Mouse (Mus musculus): ENCODE data around the gene D7Ertd443e. TPM values are rescaled to one million over a fixed set of nuclear protein-coding genes. Genes with fewer than 3 reads are reported as not detected.

D7Ertd443e gene
- polyA plus RNA-seq, 1 experiment: not detected

DNA sequence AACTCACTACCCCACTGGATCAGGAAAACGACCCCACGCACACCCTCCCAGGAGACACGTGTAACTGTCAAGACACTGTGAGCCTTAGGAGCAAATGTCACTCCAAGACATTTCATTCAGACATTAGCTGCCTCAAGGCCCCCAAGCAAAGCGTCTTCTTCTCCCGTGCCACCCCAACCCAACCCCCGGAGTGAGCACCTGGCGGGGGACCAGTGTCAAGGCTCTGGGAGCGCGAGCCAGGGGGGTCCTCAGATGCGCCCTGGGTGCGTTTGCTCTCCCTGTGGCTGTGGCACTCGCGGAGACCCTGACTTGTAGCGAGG lies 161.1 kb downstream of the D7Ertd443e start:
- H3K9ac ChIP-seq (ENCODE audit: low read depth, poor library complexity, severe bottlenecking): peak overlapping the region; percentile 37
- H3K9me3 ChIP-seq (replicated peaks; ENCODE audit: control insufficient read depth, insufficient read depth, low read length, poor library complexity, severe bottlenecking): no peaks in the 10 kb centered on the region
- peak overlapping the region; percentile 40 for H3K4me3 ChIP-seq (ENCODE audit: low read depth, low read length)
- H3K4me1 ChIP-seq (ENCODE audit: control insufficient read depth, insufficient read depth, low read length): no peaks in the 10 kb centered on the region
- H3K36me3 ChIP-seq (ENCODE audit: control insufficient read depth, insufficient read depth, low read length, poor library complexity, severe bottlenecking): no peaks in the 10 kb centered on the region
- no peak overlapping the region for H3K27ac ChIP-seq (ENCODE audit: insufficient read depth, low read length)
- peaks cover 17% of the 10 kb centered on the region for H3K27me3 ChIP-seq (ENCODE audit: control insufficient read depth, insufficient read depth, low read length, poor library complexity, severe bottlenecking)
- TF ChIP-seq POLR2A (IDR thresholded peaks at IDR 0.05; ENCODE audit: insufficient read depth, low read length) (no peak), CTCF (IDR thresholded peaks at IDR 0.05; ENCODE audit: low read depth, low read length) (no peak), EP300 (IDR thresholded peaks at IDR 0.05; ENCODE audit: insufficient read depth, low read depth, low read length) (no peak)

DNA sequence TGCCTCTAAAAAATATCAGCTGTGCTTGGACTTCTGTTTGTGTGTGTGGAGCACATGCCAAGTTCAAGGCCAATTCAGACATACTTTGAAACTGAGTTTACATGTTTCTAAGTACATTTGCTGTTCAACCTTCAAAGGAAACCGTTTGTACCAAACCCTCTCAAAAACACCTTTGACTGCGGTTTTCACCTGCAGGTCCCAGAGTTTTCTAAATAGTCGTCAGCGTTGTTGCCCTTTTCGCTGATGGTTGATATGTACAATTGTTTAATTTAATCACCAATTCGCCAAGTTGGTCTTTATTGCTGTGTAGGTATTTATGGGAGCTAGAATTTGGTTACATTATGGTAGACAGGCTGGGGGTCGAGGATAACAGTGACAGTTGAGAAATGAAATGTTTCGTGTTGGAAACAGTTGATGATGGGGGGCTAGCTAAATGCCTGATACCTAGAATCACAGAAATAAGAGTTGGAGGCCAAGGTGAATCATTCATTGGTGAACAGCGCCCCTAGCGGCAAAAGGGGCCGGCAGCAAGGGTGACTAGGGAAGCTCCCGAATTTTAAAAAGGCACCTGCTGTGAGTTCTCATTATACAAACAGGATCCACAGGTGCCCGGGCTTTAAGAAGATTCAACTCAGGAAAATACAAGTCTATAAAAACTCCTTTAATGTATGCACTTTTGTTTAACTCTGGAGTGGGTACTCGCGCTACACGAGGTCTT lies 161.9 kb downstream of the D7Ertd443e start:
- H3K9me3 ChIP-seq (replicated peaks; ENCODE audit: control insufficient read depth, insufficient read depth, low read length, poor library complexity, severe bottlenecking): no peaks in the 10 kb centered on the region
- TF ChIP-seq EP300 (IDR thresholded peaks at IDR 0.05; ENCODE audit: insufficient read depth, low read depth, low read length): no peak
- no peak for TF ChIP-seq POLR2A (IDR thresholded peaks at IDR 0.05; ENCODE audit: insufficient read depth, low read length)
- peak; percentile 68 for TF ChIP-seq CTCF (IDR thresholded peaks at IDR 0.05; ENCODE audit: low read depth, low read length)
- H3K36me3 ChIP-seq (ENCODE audit: control insufficient read depth, insufficient read depth, low read length, poor library complexity, severe bottlenecking): no peaks in the 10 kb centered on the region
- H3K4me1 ChIP-seq (ENCODE audit: control insufficient read depth, insufficient read depth, low read length): no peaks in the 10 kb centered on the region
- H3K27ac ChIP-seq (ENCODE audit: insufficient read depth, low read length): no peak overlapping the region
- H3K9ac ChIP-seq (ENCODE audit: low read depth, poor library complexity, severe bottlenecking): no peak overlapping the region
- H3K27me3 ChIP-seq (ENCODE audit: control insufficient read depth, insufficient read depth, low read length, poor library complexity, severe bottlenecking): peaks cover 17% of the 10 kb centered on the region
- H3K4me3 ChIP-seq (ENCODE audit: low read depth, low read length): no peak overlapping the region

Other genes with a start within 250 kb of the D7Ertd443e start
- gene Adam12, start 153.5 kb downstream of the D7Ertd443e start, polyA plus RNA-seq (2011; ENCODE audit: insufficient read depth, insufficient read length, low read depth, missing spikeins): 1.0 and 1.5 TPM in 2 replicates

Measured in ES-Bruce4 (cell line).